ENCODE assay signal across 15 mouse cellular contexts in the genomic region with DNA sequence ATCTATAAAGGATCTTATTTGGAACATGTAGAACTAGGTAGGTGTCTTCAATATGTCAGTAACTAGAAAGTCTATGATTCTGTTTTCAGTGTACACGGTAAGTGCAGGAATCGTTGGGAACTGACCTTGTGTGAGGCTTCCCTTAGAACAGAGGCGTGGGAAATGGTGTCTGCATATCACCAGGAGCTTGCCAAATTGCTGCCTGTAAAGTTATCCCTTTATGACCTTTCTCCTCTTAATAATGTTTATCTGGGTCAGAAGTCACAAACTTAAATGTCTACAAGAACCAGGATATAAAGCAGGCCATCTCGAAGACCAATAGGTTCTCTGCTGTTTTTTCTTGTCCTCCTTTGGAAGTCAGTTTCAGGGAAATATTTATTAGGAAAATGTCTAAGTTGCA.
"Had no signal": no experiment of that assay in that cellular context is flagged by ENCODE, and none has a peak within 500 bp of the region (broad histone marks: within the 10 kb centered on the region; RNA-seq: fewer than 3 reads in every experiment).

No protein-coding gene starts in this region.

- H3K27ac ChIP-seq: kidney, embryonic 15.5 days; limb, embryonic 13.5 days; liver, embryonic 13.5 days; midbrain, embryonic 10.5 days; neural tube, embryonic 12.5 days had no signal

- H3K4me3 ChIP-seq: kidney, embryonic 15.5 days; limb, embryonic 13.5 days; liver, embryonic 13.5 days; midbrain, embryonic 10.5 days; myocyte; neural tube, embryonic 12.5 days had no signal

- H3K9me3 ChIP-seq: kidney, embryonic 15.5 days; limb, embryonic 13.5 days; liver, embryonic 13.5 days; midbrain, embryonic 10.5 days; neural tube, embryonic 12.5 days had no signal

- H3K4me2 ChIP-seq: kidney, embryonic 15.5 days; limb, embryonic 13.5 days; liver, embryonic 13.5 days; neural tube, embryonic 12.5 days had no signal

- H3K9ac ChIP-seq: kidney, embryonic 15.5 days; limb, embryonic 13.5 days; liver, embryonic 13.5 days; neural tube, embryonic 12.5 days had no signal

- DNase-seq: kidney, adult 2 months; kidney, postnatal 36 days; left cerebral cortex, postnatal 4 days; liver, embryonic 13.5 days; lung, adult 18-20 months; lung, postnatal 4 days; midbrain, embryonic 14.5 days; retina, postnatal 1 day; right cerebral cortex, postnatal 4 days; thymus, postnatal 4 days had no signal

- H3K27me3 ChIP-seq: kidney, embryonic 15.5 days; limb, embryonic 13.5 days; liver, embryonic 13.5 days; neural tube, embryonic 12.5 days had no signal
